Mouse (Mus musculus) heart, adult 2 months (tissue): ENCODE measurements around the gene Ddx19a. TPM values are rescaled to one million over a fixed set of nuclear protein-coding genes. Genes with fewer than 3 reads are reported as not detected.
"Not testable (repeated sequence)": the region's sequence is repeated elsewhere in the genome, so short reads cannot be mapped to it uniquely, and the experiment has no call there.

Experiments
- DNase-seq, 2 experiments: peaks; one replicate each; pipeline ENCODE4 v3.0.0; 2021
- H3K27ac ChIP-seq: fragments of 200-600 bp; 2 replicates; pipeline ENCODE4 v1.8.1; 2022
- H3K27me3 ChIP-seq: fragments of 200-500 bp; 2 replicates; pipeline ENCODE4 v1.6.1; 2012; ENCODE audit warnings: mild to moderate bottlenecking, low read length, inconsistent platforms, mixed read lengths; ENCODE audit not compliant: control insufficient read depth, insufficient read depth
- H3K36me3 ChIP-seq: fragments of 200-500 bp; 2 replicates; pipeline ENCODE4 v1.6.1; 2012; ENCODE audit warnings: low read length, inconsistent platforms; ENCODE audit not compliant: control insufficient read depth, insufficient read depth
- H3K4me1 ChIP-seq: fragments of 200-500 bp; 2 replicates; pipeline ENCODE4 v1.6.1; 2011; ENCODE audit warnings: low read length; ENCODE audit not compliant: control insufficient read depth, insufficient read depth
- H3K4me3 ChIP-seq: fragments of 200-600 bp; 2 replicates; pipeline ENCODE4 v1.8.1; 2022
- H3K79me2 ChIP-seq: fragments of 200-500 bp; replicated peaks from 2 replicates; pipeline ENCODE4 v1.6.1; 2012; ENCODE audit warnings: mild to moderate bottlenecking, inconsistent platforms, low read length, moderate library complexity, mixed read lengths; ENCODE audit not compliant: control insufficient read depth, insufficient read depth
- H3K9ac ChIP-seq: fragments of 200-500 bp; 2 replicates; pipeline ENCODE4 v1.6.1; 2012; ENCODE audit warnings: low read depth, mild to moderate bottlenecking, control low read depth, inconsistent platforms, low read length, mixed read lengths
- CTCF ChIP-seq: fragments of 200-600 bp; IDR thresholded peaks from 2 replicates; pipeline ENCODE4 v1.8.1; 2022; ENCODE audit warnings: antibody characterized with exemption, mild to moderate bottlenecking, moderate library complexity
- EP300 ChIP-seq: fragments of 200-500 bp; IDR thresholded peaks from 2 replicates; pipeline ENCODE4 v1.6.1; 2011; ENCODE audit warnings: low read depth, low read length, control low read depth; ENCODE audit not compliant: insufficient read depth
- POLR2A ChIP-seq: fragments of 200-500 bp; IDR thresholded peaks from 2 replicates; pipeline ENCODE4 v1.6.1; 2011; ENCODE audit warnings: mild to moderate bottlenecking, low read depth, low read length, control low read depth; ENCODE audit not compliant: insufficient read depth
- WGBS: fragments of 180-500 bp; shearing (Covaris S2); methylation state at CpG from one replicate; pipeline ENCODE4 v1.1.7; 2018; 5-methylcytosine and 5-hydroxymethylcytosine counted together
- intact Hi-C: fragments of 180-260 bp; cut with DNase I; formaldehyde crosslinking; loops from one replicate; pipeline ENCODE4 v1.15.1; 2025
- polyA plus RNA-seq: library from polyadenylated mRNA; depleted of rRNA; stranded (reverse); fragments of >200 nt; gene quantifications from 2 replicates; pipeline ENCODE4 v1.2.3, GENCODE M21; 2012
- total RNA-seq, 2 experiments: library from RNA; stranded (reverse); gene quantifications; 2 replicates each; pipeline ENCODE4 v1.2.3; 2021

Gene Ddx19a
- total and polyA plus RNA-seq, 3 experiments = 18.0 to 34.8 (median 31.7) TPM

DNA sequence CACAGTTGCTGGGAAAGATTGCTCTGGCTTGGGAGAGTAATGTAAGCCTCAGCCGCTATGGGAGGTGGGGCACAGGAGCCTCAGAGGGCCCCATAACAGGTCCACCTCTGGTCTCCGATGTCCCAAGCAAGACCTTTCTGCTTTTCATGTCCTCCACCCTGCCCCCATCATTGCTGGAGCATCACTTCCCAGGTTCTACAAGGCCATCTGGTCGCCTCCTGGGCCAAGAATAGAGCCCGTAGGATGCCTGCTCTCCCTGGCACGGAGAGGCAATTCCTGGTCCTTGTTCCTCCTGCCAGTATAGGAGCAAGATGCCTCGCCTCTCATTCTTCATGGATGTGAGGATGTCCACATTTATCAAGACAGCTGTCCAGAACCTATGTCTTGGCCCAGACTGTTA, 37.7 kb downstream of the Ddx19a start:
- Histone ChIP-seq H3K36me3 (no peaks in the 10 kb centered on the region), H3K27ac (no peak overlapping the region), H3K4me3 (no peak overlapping the region), H3K4me1 (no peaks in the 10 kb centered on the region; the same call in 1 of the 2 replicates), H3K27me3 (no peaks in the 10 kb centered on the region), H3K79me2 (no peaks in the 10 kb centered on the region), H3K9ac (no peak overlapping the region)
- DNase-seq = no peak
- WGBS = 87% methylated on average over 6 of the region's 6 CpGs
- TF ChIP-seq POLR2A = no peak
- no peak for TF ChIP-seq CTCF
- TF ChIP-seq EP300 = no peak
- intact Hi-C loops = no loop called here

- no peak overlapping the region for H3K9ac ChIP-seq
- WGBS = 92% methylated on average over 12 of the region's 12 CpGs
- H3K4me1 ChIP-seq = peaks cover 3% of the 10 kb centered on the region
- no peak overlapping the region for H3K4me3 ChIP-seq
- intact Hi-C loops = no loop called here
- no peak for DNase-seq
- H3K79me2 ChIP-seq = no peaks in the 10 kb centered on the region
- no peak overlapping the region for H3K27ac ChIP-seq
- TF ChIP-seq EP300 (no peak), CTCF (no peak), POLR2A (no peak)
- no peaks in the 10 kb centered on the region for H3K27me3 ChIP-seq
- H3K36me3 ChIP-seq = no peaks in the 10 kb centered on the region
Measured at GRCm38 (mm10) chr8:110959071-110959780, 38.4 kb downstream of the Ddx19a start.

DNA sequence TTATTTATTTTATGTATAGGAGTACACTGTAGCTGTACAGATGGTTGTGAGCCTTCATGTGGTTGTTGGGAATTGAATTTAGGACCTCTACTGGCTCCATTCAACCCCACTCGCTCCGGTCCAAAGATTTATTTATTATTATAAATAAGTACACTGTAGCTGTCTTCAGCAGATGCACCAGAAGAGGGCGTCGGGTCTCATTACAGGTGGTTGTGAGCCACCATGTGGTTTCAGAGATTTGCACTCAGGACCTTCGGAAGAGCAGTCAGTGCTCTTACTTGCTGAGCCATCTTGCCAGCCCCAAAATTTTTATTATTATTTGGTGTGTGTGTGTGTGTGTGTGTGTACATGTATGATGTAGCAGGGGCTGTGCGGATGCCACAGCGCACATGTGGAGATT, 39.0 kb downstream of the Ddx19a start:
- intact Hi-C loops, H3K36me3 ChIP-seq, H3K27ac ChIP-seq, H3K27me3 ChIP-seq, H3K4me1 ChIP-seq, H3K4me3 ChIP-seq, DNase-seq, H3K79me2 ChIP-seq, H3K9ac ChIP-seq: not testable (repeated sequence)
- WGBS = 91% methylated on average over 7 of the region's 7 CpGs
- TF ChIP-seq CTCF = peak; percentile 24; the same call in 1 of the 2 replicates

DNA sequence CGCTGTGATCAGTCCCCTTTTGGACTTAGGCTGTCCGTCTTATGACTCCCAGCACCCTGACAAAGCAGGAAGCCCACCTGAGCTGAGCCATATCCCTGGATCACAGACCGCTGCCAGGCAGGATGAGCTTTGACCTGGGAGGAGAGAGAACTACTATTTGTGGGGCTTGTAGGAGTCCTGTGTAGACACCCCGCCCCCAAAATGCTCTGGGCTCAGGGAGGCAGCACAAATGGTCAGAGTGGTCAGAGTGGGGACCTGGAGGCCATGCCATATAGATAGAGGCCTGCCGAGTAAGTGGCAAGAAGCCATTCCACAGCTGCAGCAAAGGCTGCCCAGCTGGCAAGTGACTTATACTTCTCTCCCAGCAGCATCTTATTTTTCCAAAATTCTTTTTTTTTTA, 39.5 kb downstream of the Ddx19a start:
- intact Hi-C loops = no loop called here
- Histone ChIP-seq H3K4me3 (no peak overlapping the region), H3K79me2 (no peaks in the 10 kb centered on the region), H3K27me3 (no peaks in the 10 kb centered on the region), H3K9ac (no peak overlapping the region), H3K4me1 (peaks cover 3% of the 10 kb centered on the region), H3K36me3 (no peaks in the 10 kb centered on the region), H3K27ac (no peak overlapping the region)
- WGBS = 93% methylated on average over 5 of the region's 5 CpGs
- no peak for TF ChIP-seq CTCF
- TF ChIP-seq POLR2A = no peak
- DNase-seq = no peak

- Histone ChIP-seq H3K79me2 (no peaks in the 10 kb centered on the region), H3K27ac (no peak overlapping the region), H3K36me3 (no peaks in the 10 kb centered on the region), H3K4me1 (peaks cover 3% of the 10 kb centered on the region), H3K4me3 (no peak overlapping the region), H3K27me3 (no peaks in the 10 kb centered on the region), H3K9ac (no peak overlapping the region)
- no peak for TF ChIP-seq EP300
- no peak for TF ChIP-seq POLR2A
- TF ChIP-seq CTCF = peak; percentile 55
- WGBS = 90% methylated on average over 19 of the region's 19 CpGs
- DNase-seq = peak in 1 of 2 experiments; percentile 42
- intact Hi-C loops = no loop called here
Measured at GRCm38 (mm10) chr8:110957471-110957870, 40.1 kb downstream of the Ddx19a start.

- intact Hi-C loops = no loop called here
- Histone ChIP-seq H3K27me3 (no peaks in the 10 kb centered on the region), H3K4me1 (peaks cover 3% of the 10 kb centered on the region), H3K36me3 (no peaks in the 10 kb centered on the region), H3K79me2 (no peaks in the 10 kb centered on the region), H3K27ac (no peak overlapping the region), H3K4me3 (no peak overlapping the region), H3K9ac (no peak overlapping the region)
- DNase-seq = no peak
- 84% methylated on average over 15 of the region's 15 CpGs for WGBS
- TF ChIP-seq POLR2A (no peak), EP300 (no peak), CTCF (no peak)
Measured at GRCm38 (mm10) chr8:110956619-110957450, 40.8 kb downstream of the Ddx19a start.
